Mouse (Mus musculus) layer of hippocampus, postnatal 10 days (tissue): Measurements from ENCODE around the gene Asphd1. TPM values are rescaled to one million over a fixed set of nuclear protein-coding genes. Genes with fewer than 3 reads are reported as not detected.
A peak's percentile ranks its signal among the peaks of the same experiment; 100 is the strongest.

Experiments used
- DNase-seq, 2 experiments: peaks; one replicate each; pipeline ENCODE4 v3.0.0; 2021; ENCODE audit warnings: low spot score in 2 of 2
- long read RNA-seq: library from polyadenylated mRNA; stranded (forward); transcript quantifications from one replicate; pipeline ENCODE4 v2.0.0, GENCODE M21; 2023
- total RNA-seq, 2 experiments: library from RNA; stranded (reverse); gene quantifications; 2 replicates each; pipeline ENCODE4 v1.2.3; 2021

The Asphd1 gene
- 10 to 100 TPM; 35.6 to 46.1 TPM for total RNA-seq
- long read RNA-seq, transcript Asphd1-203 (3 exons, 1,647 nt) = major isoform, 10 of 17 reads
- long read RNA-seq, partial matches to known transcripts = 1 of 17 reads
- long read RNA-seq, other reads (novel, unspliced or antisense) = 3 of 17 reads

GRCm38 (mm10) chr7:126949403-126949792 is at the start of gene Asphd1:
Gene Asphd1, minus strand, starts transcription at chr7:126949582.
- peak; percentile 61 to 76 for DNase-seq

- no peak for DNase-seq
Measured at GRCm38 (mm10) chr7:126996449-126996848, 47.1 kb upstream of the Asphd1 start.

- no peak for DNase-seq
Measured at GRCm38 (mm10) chr7:126988816-126989215, 39.4 kb upstream of the Asphd1 start.

GRCm38 (mm10) chr7:126986319-126986718 is 36.9 kb upstream of the Asphd1 start:
- peak; percentile 29 to 46 for DNase-seq

GRCm38 (mm10) chr7:126984667-126985444 is 35.5 kb upstream of the Asphd1 start:
- DNase-seq = no peak

- no peak for DNase-seq
Measured at GRCm38 (mm10) chr7:126983113-126983512, 33.7 kb upstream of the Asphd1 start.

GRCm38 (mm10) chr7:126982054-126982453 is 32.7 kb upstream of the Asphd1 start:
- no peak for DNase-seq

GRCm38 (mm10) chr7:126981601-126982000 is 32.2 kb upstream of the Asphd1 start:
- no peak for DNase-seq

- no peak for DNase-seq
Measured at GRCm38 (mm10) chr7:126978841-126979240, 29.5 kb upstream of the Asphd1 start.

- no peak for DNase-seq
Measured at GRCm38 (mm10) chr7:126976878-126977459, 27.6 kb upstream of the Asphd1 start.

- DNase-seq = peak; percentile 98
Measured at GRCm38 (mm10) chr7:126975950-126976866, 26.8 kb upstream of the Asphd1 start, which contains the start of gene Cdiptos. Gene Cdiptos, minus strand, starts transcription at chr7:126976098.

GRCm38 (mm10) chr7:126975893-126975949 is 26.3 kb upstream of the Asphd1 start, which contains the start of gene Cdipt:
Gene Cdipt, plus strand, starts transcription at chr7:126975914.
- DNase-seq = no peak

GRCm38 (mm10) chr7:126975493-126975892 is 26.1 kb upstream of the Asphd1 start:
- no peak for DNase-seq

- no peak for DNase-seq
Measured at GRCm38 (mm10) chr7:126967361-126967760, 18.0 kb upstream of the Asphd1 start.

GRCm38 (mm10) chr7:126965568-126965967 is 16.2 kb upstream of the Asphd1 start:
- DNase-seq = no peak

- DNase-seq = peak in 1 of 2 experiments; percentile 44
Measured at GRCm38 (mm10) chr7:126963548-126964286, 14.3 kb upstream of the Asphd1 start.

- no peak for DNase-seq
Measured at GRCm38 (mm10) chr7:126961965-126962364, 12.6 kb upstream of the Asphd1 start.

GRCm38 (mm10) chr7:126961095-126961494 is 11.7 kb upstream of the Asphd1 start:
- no peak for DNase-seq

- no peak for DNase-seq
Measured at GRCm38 (mm10) chr7:126959780-126960179, 10.4 kb upstream of the Asphd1 start.

GRCm38 (mm10) chr7:126955125-126955524 is 5.7 kb upstream of the Asphd1 start:
- no peak for DNase-seq

GRCm38 (mm10) chr7:126952646-126953045 is 3.3 kb upstream of the Asphd1 start:
- DNase-seq = no peak
